Mouse (Mus musculus) lung, postnatal 0 days (tissue): ENCODE results near the gene Samd13.

Experiments used
- CTCF ChIP-seq: IDR thresholded peaks from 2 replicates; pipeline ENCODE4 v1.5.1; 2016; ENCODE audit warnings: antibody characterized with exemption, mild to moderate bottlenecking
- EP300 ChIP-seq: IDR thresholded peaks from 2 replicates; pipeline ENCODE4 v1.6.1; 2016; ENCODE audit warnings: antibody characterized with exemption, mild to moderate bottlenecking, control low read depth

DNA sequence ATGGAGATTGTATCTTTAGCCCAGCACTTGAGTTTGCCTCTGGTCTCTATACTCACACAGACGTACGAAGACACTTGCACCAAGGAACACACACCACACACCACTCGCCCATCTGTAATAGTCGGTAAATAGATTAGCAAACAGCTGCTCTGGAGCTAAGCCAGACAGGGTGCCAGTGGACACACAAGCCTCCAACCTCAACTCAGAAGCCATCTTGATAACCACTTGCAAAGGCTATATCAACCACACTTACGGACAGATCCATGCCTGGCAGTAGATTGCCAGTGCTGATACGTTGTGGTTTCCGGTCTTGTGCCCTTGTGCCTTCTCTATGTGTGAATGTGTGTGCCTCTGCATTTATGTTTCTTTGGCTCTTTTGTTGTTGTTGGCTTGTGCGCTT lies 1.0 kb upstream of the Samd13 start:
- TF ChIP-seq CTCF (no peak), EP300 (no peak)
